Mouse (Mus musculus): ENCODE measurements around the gene Tbp.

GRCm38 (mm10) chr17:15527811-15528136 is 28.1 kb downstream of the Tbp start:
- TF ChIP-seq CTCF (IDR thresholded peaks at IDR 0.05; ENCODE audit: insufficient read depth, low read depth, low read length) (no peak), POLR2A (IDR thresholded peaks at IDR 0.05; ENCODE audit: insufficient read depth, low read depth, low read length) (no peak)

Measured in olfactory bulb, adult 2 months (tissue).